Mouse (Mus musculus): Measurements from ENCODE around the gene BC004004.

DNA sequence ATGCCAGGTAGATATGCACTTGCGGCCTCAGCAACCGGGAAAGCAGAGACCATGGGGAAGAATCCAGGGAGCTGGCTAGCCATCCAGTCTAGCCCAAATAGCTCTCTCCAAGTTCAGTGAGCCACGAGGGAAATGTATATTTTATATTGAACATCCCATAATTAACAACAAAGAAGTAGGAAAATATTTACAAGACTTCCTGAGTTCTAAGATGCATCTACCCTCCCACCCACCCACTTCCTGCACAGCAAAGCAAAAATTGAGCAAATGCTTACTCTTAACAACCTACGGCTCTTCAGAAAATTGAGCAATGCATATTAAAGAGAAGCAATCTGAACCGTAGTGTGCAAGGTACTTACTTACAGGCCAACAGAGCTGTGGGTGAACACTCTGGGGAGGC, 3.8 kb upstream of the BC004004 start:
- TF ChIP-seq POLR2A (IDR thresholded peaks at IDR 0.05; ENCODE audit: borderline replicate concordance, insufficient read depth, low read length) (no peak), CTCF (IDR thresholded peaks at IDR 0.05; ENCODE audit: borderline replicate concordance, insufficient read depth, low read depth, low read length) (no peak)

Data from cerebellum, adult 2 months (tissue).